Mouse (Mus musculus) adrenal gland, postnatal 14 days (tissue): Measurements from ENCODE around the gene Batf2. TPM values are rescaled to one million over a fixed set of nuclear protein-coding genes. Genes with fewer than 3 reads are reported as not detected.

ENCODE experiments used
- total RNA-seq: library from RNA; stranded (reverse); gene quantifications from 2 replicates; pipeline ENCODE4 v1.2.3, GENCODE M21; 2021

The Batf2 gene
- total RNA-seq, 1 experiment from 2014 or later = 0.52 TPM

Other genes with a start within 250 kb of the Batf2 start
- gene Tigd3, start 246.8 kb upstream of the Batf2 start, total RNA-seq = 1.4 and 1.7 TPM in 2 replicates
- 118 and 119 TPM in 2 replicates for gene Dpf2, start 228.0 kb upstream of the Batf2 start, total RNA-seq
- 9.6 and 9.7 TPM in 2 replicates for gene Cdc42ep2, start 216.2 kb upstream of the Batf2 start, total RNA-seq
- gene Pola2, start 176.8 kb upstream of the Batf2 start, total RNA-seq = 24.6 and 28.4 TPM in 2 replicates
- gene Slc22a20, start 154.8 kb upstream of the Batf2 start, total RNA-seq = not detected in 2 replicates
- gene Capn1, start 125.1 kb upstream of the Batf2 start, total RNA-seq = 28.5 and 41.5 TPM in 2 replicates
- gene Syvn1, start 94.4 kb upstream of the Batf2 start, total RNA-seq = 53.2 and 54.8 TPM in 2 replicates
- 59.7 and 68.2 TPM in 2 replicates for gene Mrpl49, start 83.2 kb upstream of the Batf2 start, total RNA-seq
- 956 and 1,133 TPM in 2 replicates for gene Fau, start 83.1 kb upstream of the Batf2 start, total RNA-seq
- 24.9 and 25.3 TPM in 2 replicates for gene Znhit2, start 79.8 kb upstream of the Batf2 start, total RNA-seq
- gene Tm7sf2, start 72.6 kb upstream of the Batf2 start, total RNA-seq = 9.5 and 19.3 TPM in 2 replicates
- 44.9 and 47.9 TPM in 2 replicates for gene Vps51, start 63.8 kb upstream of the Batf2 start, total RNA-seq
- not detected in 2 replicates for gene Tmem262, start 61.0 kb upstream of the Batf2 start, total RNA-seq
- not detected in 2 replicates for gene Gm28374, start 58.7 kb upstream of the Batf2 start, total RNA-seq
- gene Zfpl1, start 56.0 kb upstream of the Batf2 start, total RNA-seq = 31.0 and 33.5 TPM in 2 replicates
- 5.5 and 5.7 TPM in 2 replicates for gene Cdca5, start 56.0 kb upstream of the Batf2 start, total RNA-seq
- 0.56 and 0.60 TPM in 2 replicates for gene AC131692.1, start 46.6 kb upstream of the Batf2 start, total RNA-seq
- 0.33 TPM in 1 of 2 replicates, not detected in the other for gene Naaladl1, start 35.2 kb upstream of the Batf2 start, total RNA-seq
- gene Sac3d1, start 22.3 kb upstream of the Batf2 start, total RNA-seq = 12.9 and 15.4 TPM in 2 replicates
- 21.7 and 23.6 TPM in 2 replicates for gene Snx15, start 12.7 kb upstream of the Batf2 start, total RNA-seq
- gene Arl2, start 565 bp downstream of the Batf2 start, total RNA-seq = 61.2 and 61.5 TPM in 2 replicates
- gene Majin, start 43.4 kb downstream of the Batf2 start, total RNA-seq = 1.0 and 1.2 TPM in 2 replicates
- gene Gpha2, start 85.4 kb downstream of the Batf2 start, total RNA-seq = 19.6 and 20.2 TPM in 2 replicates
- gene Ppp2r5b, start 94.9 kb downstream of the Batf2 start, total RNA-seq = 64.8 and 67.0 TPM in 2 replicates
- 27.5 and 30.6 TPM in 2 replicates for gene Atg2a, start 100.7 kb downstream of the Batf2 start, total RNA-seq
- 116 and 118 TPM in 2 replicates for gene Ehd1, start 135.7 kb downstream of the Batf2 start, total RNA-seq
- gene Cdc42bpg, start 165.5 kb downstream of the Batf2 start, total RNA-seq = 9.9 and 11.5 TPM in 2 replicates
- gene Men1, start 194.0 kb downstream of the Batf2 start, total RNA-seq = 35.4 and 42.6 TPM in 2 replicates
- 39.6 and 70.3 TPM in 2 replicates for gene Map4k2, start 200.2 kb downstream of the Batf2 start, total RNA-seq
- gene Sf1, start 222.7 kb downstream of the Batf2 start, total RNA-seq = 210 and 223 TPM in 2 replicates
- gene Pygm, start 243.4 kb downstream of the Batf2 start, total RNA-seq = 64.2 and 85.7 TPM in 2 replicates